Mouse (Mus musculus) liver, embryonic 14.5 days (tissue): ENCODE measurements around the gene Adamts6.

Experiments
- CTCF ChIP-seq: IDR thresholded peaks from 2 replicates; pipeline ENCODE4 v1.5.1; 2016; ENCODE audit warnings: antibody characterized with exemption, low read depth, control low read depth
- EP300 ChIP-seq: IDR thresholded peaks from 2 replicates; pipeline ENCODE4 v1.6.1; 2016; ENCODE audit warnings: antibody characterized with exemption, low read depth

GRCm38 (mm10) chr13:104507671-104508070 is 220.0 kb downstream of the Adamts6 start:
- TF ChIP-seq CTCF = no peak
- no peak for TF ChIP-seq EP300
